Mouse (Mus musculus) telencephalon, adult 2 months (tissue): ENCODE measurements around the gene Phgr1.

Experiments used
- DNase-seq: peaks from one replicate; pipeline ENCODE4 v3.0.0-alpha.2; 2011; ENCODE audit warnings: low read depth, low spot score

The Phgr1 gene

GRCm38 (mm10) chr2:118779065-118779464 is 6.5 kb downstream of the Phgr1 start:
- no peak for DNase-seq

DNA sequence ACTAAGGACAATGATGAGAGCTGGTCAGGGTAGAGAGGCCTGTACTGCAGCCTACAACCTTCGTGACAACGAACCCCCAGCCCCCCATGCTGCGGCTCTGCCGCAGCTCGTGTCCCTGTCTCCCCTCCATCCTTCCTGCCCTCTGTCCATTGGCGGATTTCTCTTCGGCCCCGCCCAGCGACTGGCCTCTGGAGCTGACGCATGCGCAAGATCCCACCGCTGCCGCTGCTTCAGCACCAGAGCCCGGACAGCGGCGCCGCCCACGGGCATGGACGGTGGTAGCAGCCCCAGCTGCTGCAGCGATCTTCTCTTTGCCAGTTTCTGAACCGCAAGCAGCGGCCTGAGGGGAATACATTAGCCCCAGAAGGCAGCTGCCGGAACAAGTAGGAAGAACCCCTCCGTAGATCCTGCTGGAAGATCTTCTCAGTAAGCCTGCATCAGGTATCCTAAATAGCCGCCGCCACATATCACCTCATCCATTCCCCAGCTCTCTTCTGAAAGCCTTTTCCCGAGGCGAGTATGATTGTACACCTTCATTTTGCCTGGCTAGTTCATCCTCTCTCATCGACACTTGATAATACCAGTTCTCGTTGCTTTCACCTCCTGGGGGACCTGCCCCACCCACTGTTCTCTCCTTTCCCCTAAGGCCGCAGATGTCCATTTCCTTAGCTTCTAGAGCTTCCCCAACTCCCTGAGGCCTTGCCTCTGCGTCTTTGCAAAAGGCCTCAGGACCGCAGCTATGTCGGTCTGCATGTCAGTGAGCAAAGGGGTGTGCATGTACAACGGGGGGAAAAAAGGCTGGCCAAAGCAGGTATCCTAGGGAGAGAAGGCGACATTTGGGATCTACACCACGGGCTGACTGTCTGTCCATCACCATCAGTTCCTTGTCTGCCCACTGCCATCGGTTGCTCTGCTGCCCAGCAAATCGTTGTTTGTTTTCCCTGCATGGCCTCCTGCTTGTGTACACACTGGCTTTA is 7.2 kb downstream of the Phgr1 start, which contains the start of gene Disp2:
Gene Disp2 (plus strand): TSS at position 216 of the 977 bp plus-strand sequence.
- DNase-seq: peak; percentile 93

DNA sequence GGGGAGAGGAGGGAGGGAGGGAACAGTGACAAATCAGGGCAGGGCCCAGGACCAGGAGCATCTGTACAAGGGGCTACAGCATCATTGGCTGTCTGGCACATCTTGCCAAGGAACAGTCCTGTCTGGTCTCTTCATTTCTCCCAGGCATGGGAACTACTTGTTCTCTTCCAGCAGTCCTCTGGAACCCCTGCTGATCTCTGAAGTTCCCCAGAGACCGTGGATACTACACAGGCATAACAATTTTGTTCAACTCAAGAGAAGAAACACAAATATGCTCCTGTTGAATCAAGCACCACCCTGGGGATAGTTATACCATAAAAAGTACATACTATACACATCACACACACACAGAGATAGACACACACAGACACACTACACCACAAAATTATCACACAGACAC is 8.5 kb downstream of the Phgr1 start:
- no peak for DNase-seq

GRCm38 (mm10) chr2:118782303-118782702 is 9.7 kb downstream of the Phgr1 start:
- DNase-seq: no peak

DNA sequence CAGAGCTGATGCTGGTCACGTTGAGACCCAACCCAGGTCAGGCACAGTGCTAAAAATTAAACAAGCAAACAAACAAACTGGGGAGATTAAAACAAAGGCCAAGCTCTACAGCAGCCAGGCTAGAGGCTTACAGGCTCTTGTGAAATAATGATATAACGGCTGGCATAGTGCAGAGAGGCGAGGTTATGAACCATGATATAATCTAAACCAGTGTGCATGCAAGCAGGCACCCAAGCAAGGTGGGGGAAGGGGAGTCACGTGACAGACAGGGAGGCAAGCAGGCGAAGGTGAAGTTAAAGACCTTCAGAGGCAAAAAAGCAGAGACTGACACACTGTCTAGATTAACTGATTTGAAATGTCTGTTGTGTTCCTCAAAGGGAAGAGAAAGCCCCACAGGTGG is 10.5 kb downstream of the Phgr1 start:
- DNase-seq: no peak

DNA sequence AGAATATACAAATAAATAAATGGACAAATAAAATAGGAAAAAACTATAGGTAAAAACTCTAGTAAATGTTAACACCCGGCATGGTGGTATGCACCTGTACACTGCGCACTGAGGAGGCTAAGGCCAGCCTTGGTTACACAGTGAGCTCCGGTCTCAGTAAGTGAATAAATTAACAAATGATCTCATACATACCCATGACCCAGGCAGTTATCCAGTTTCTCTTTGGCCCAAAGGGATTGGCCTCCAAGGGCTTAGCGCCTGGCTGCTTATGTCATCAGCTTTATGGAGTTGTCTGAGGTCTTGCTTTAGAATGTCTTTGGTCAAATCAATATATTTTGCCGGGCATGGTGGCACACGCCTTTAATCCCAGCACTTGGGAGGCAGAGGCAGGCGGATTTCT is 11.1 kb downstream of the Phgr1 start:
- no peak for DNase-seq

DNA sequence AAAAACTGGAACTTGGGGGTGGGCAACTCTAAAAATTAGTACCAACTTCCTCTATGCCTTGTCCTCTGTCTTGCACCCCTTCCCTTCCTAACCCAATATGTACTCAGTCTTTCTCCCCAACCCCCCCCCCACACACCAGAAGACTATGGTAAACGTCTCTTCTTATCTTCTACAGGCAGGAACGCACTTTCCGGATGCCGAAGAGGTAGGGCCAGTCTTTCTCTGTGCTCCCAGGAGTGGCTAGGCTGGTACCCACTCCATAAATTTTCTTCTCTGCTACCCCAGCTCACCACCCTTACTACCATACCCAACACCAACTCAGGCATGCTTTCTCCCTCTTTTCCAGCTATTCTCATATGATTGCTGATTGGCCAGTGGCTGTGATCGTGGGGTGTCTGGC is 14.0 kb downstream of the Phgr1 start:
- DNase-seq: no peak

DNA sequence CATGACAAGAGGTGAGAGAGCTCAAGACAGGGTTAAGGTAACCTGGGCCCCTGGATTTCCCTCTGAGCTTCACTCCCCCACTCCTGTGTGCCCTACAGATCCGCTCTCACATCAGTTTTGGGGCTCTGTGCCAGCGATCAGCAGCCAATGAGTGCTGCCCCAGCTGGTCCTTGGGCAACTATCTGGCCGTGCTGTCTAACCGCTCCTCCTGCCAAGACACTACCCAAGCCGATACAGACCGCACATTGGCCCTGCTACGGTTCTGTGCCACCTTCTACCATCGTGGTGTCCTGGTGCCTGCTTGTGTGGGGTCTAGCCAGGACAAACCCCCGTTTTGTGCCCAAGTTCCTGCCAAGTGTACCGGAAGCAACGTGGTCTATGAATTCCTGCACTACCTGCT is 16.9 kb downstream of the Phgr1 start:
- no peak for DNase-seq

GRCm38 (mm10) chr2:118790221-118790550 is 17.6 kb downstream of the Phgr1 start:
- DNase-seq: no peak

DNA sequence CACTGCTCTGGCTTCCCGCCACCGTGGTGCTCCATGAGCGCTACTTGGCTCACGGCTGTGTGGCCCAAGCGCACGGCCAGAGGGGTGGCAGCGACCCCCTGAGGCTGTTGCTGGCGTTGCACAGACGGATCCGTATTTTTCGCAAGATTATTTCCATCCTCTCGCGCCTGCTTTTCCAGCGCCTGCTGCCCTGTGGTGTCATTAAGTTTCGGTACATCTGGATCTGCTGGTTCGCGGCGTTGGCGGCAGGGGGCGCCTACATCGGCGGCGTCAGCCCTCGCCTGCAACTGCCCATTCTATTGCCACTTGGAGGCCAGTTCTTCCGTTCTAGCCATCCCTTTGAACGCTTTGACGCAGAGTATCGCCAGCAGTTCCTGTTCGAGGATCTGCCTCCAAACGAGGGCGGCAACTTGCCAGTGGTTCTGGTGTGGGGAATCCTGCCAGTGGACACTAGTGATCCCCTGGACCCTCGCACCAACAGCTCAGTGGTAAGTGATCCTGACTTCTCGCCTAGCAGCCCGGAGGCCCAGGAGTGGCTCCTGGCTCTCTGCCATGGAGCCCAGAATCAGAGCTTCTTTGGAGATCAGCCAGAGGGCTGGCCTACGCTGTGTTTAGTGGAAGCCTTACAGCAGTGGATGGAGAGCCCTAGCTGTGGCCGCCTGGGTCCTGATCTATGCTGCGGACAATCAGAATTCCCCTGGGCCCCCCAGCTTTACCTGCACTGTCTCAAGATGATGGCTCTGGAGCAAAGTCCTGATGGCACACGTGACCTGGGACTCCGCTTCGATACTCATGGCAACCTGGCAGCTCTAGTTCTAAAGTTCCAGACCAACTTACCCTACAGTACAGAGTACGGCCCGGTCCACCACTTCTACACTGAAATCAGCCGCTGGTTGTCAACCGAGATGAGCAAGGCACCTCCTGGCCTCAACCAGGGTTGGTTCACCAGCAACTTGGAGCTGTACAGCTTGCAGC is 18.3 kb downstream of the Phgr1 start:
- DNase-seq: no peak

DNA sequence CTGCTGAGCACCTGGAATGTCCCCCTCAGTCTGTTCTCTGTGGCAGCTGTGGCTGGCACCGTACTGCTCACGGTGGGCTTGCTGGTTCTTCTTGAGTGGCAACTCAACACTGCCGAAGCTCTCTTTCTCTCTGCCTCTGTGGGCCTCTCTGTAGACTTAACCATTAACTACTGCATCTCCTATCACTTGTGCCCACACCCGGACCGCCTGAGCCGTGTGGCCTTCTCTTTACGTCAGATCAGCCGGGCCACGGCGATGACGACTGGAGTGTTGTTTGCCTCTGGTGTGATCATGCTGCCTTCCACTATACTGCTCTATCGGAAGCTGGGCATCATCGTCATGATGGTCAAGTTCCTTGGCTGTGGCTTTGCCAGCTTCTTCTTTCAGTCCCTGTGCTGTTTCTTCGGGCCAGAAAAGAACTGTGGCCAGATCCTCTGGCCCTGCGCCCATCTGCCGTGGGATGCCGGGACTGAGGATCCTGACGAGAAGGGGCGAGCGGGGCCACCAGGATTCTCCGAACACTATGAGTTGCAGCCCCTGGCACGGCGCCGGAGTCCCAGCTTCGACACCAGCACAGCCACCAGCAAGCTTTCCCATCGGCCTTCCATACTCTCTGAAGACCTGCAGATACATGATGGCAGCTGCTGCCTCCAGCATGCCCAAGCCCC is 19.2 kb downstream of the Phgr1 start:
- no peak for DNase-seq

- DNase-seq: no peak
Observed at GRCm38 (mm10) chr2:118792259-118792613, 19.7 kb downstream of the Phgr1 start.

DNA sequence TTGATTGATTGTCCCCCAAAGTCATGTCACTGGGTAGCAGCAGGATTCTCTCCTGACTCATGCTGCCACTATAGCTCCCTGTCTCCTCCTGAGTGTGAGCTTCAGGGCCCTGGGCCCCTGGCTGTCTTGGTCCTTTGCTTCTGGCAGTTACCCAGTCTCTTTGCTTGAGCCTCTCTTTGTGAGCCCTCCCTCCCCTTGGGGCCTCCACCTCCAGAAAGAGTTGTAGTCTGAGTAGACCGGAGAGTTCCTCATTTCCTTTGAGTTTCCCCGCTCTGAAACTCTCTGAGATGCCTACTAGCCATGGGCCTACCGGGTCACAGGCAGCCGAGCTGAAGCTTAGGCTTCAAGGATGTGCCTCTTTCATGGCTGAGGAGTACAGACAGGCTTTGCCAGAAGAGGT is 21.1 kb downstream of the Phgr1 start:
- no peak for DNase-seq

GRCm38 (mm10) chr2:118802542-118803118 is 30.1 kb downstream of the Phgr1 start:
- no peak for DNase-seq

GRCm38 (mm10) chr2:118804474-118804873 is 31.9 kb downstream of the Phgr1 start:
- DNase-seq: no peak

- no peak for DNase-seq
Observed at GRCm38 (mm10) chr2:118805137-118805536, 32.6 kb downstream of the Phgr1 start.

GRCm38 (mm10) chr2:118805756-118806155 is 33.2 kb downstream of the Phgr1 start:
- no peak for DNase-seq

- DNase-seq: no peak
Observed at GRCm38 (mm10) chr2:118806860-118807259, 34.3 kb downstream of the Phgr1 start.

DNA sequence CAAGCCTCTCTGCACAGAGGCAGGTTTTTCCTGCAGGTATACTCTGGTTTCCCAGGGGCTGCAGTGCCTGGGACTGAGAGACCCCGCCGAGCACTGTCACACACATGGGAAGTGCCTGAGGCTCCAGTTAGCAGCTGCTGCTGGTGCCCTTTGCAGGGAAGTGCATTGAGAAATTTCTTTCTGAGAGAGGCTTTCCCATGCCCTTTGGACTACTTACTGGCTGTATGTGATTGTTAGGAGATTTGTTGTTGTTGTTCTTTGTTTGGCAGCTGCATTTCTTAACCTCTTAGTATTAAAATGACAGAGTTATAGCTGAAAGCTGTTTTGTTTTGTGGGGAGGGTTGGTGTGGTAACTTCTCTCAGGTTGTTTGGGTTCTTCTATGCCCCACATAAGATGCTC is 38.3 kb downstream of the Phgr1 start:
- no peak for DNase-seq

- DNase-seq: no peak
Observed at GRCm38 (mm10) chr2:118812724-118813123, 40.2 kb downstream of the Phgr1 start.
